Mouse (Mus musculus) stomach, embryonic 14.5 days (tissue): ENCODE measurements at regions not wholly inside any gene's neighbourhood (a gene's known extent, or its start where the extent isn't known, plus 50 kb on each side); places are given as distances from the start of the nearest gene placed in this dataset.

ENCODE experiments used
- ATAC-seq: fragments of 200-750 bp; cut with Nextera tagmentation; 2 replicates; pipeline ENCODE4 v1.8.0; 2017; ENCODE audit warnings: low read depth, moderate TSS enrichment; ENCODE audit not compliant: insufficient number of reproducible peaks, insufficient read depth, low FRiP score
- H3K27ac ChIP-seq: fragments of 300-500 bp; sonication (generic); 2 replicates; pipeline ENCODE4 v1.5.1; 2014; ENCODE audit warnings: mild to moderate bottlenecking, low read length, moderate library complexity, mixed read lengths
- H3K27me3 ChIP-seq: fragments of 300-500 bp; sonication (generic); 2 replicates; pipeline ENCODE4 v1.6.1; 2014; ENCODE audit warnings: low read length, control low read depth, mixed read lengths; ENCODE audit not compliant: control insufficient read depth, insufficient read depth
- H3K36me3 ChIP-seq: fragments of 300-500 bp; sonication (generic); 2 replicates; pipeline ENCODE4 v1.6.1; 2014; ENCODE audit warnings: mild to moderate bottlenecking, control low read depth, low read length, moderate library complexity, mixed read lengths; ENCODE audit not compliant: control insufficient read depth, insufficient read depth
- H3K4me1 ChIP-seq: fragments of 300-500 bp; sonication (generic); 2 replicates; pipeline ENCODE4 v1.6.1; 2014; ENCODE audit warnings: low read length, control low read depth, mixed read lengths; ENCODE audit not compliant: control insufficient read depth, insufficient read depth
- H3K4me2 ChIP-seq: fragments of 300-500 bp; sonication (generic); replicated peaks from 2 replicates; pipeline ENCODE4 v1.6.1; 2014; ENCODE audit warnings: low read depth, low read length, control low read depth
- H3K4me3 ChIP-seq: fragments of 300-500 bp; sonication (generic); 2 replicates; pipeline ENCODE4 v1.5.1; 2014; ENCODE audit warnings: low read depth, low read length, control low read depth
- H3K9ac ChIP-seq: fragments of 300-500 bp; sonication (generic); replicated peaks from 2 replicates; pipeline ENCODE4 v1.6.1; 2014; ENCODE audit warnings: low read depth, mild to moderate bottlenecking, control low read depth, low read length, moderate library complexity, mixed read lengths
- H3K9me3 ChIP-seq: fragments of 300-500 bp; sonication (generic); 2 replicates; pipeline ENCODE4 v1.6.1; 2016; ENCODE audit warnings: low read depth, low read length, control low read depth; ENCODE audit not compliant: control insufficient read depth
- WGBS: fragments of 180-500 bp; shearing (Covaris S2); extraction: QIAGEN DNeasy Blood & Tissue Kit; methylation state at CpG from one replicate; pipeline ENCODE4 v1.1.7; 2014; 5-methylcytosine and 5-hydroxymethylcytosine counted together

DNA sequence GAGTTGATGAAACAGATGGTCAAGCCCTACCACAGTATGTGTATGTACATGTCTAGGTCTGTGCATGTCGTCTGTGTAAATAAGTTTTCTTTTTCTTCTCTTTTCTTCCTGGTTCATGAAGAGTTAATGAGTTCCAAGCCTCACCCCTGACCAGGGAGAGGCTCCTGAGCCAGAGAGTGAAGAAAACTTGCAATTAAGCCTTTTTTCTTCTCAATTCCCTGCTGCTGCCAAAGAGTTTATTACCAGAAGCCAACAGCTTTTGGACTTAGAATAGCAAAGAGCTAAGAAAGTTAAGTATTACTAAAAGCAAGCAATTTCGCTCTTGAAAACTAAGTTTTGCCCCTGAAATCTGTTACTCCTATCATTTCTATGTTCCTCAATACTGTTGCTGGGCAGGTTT lies 65.3 kb upstream of the Ppm1h start:
- Histone ChIP-seq H3K36me3 (no peaks in the 10 kb centered on the region), H3K27me3 (no peaks in the 10 kb centered on the region), H3K27ac (no peak overlapping the region), H3K4me2 (no peak overlapping the region), H3K4me3 (no peak overlapping the region), H3K9me3 (peaks cover 4% of the 10 kb centered on the region; the same call in 1 of the 2 replicates), H3K9ac (no peak overlapping the region), H3K4me1 (0 out of 2 replicates have a peak, but pooled peaks cover 4% of the 10 kb centered on the region)
- no peak for ATAC-seq
- WGBS: 78% methylated on average over 2 of the region's 2 CpGs

DNA sequence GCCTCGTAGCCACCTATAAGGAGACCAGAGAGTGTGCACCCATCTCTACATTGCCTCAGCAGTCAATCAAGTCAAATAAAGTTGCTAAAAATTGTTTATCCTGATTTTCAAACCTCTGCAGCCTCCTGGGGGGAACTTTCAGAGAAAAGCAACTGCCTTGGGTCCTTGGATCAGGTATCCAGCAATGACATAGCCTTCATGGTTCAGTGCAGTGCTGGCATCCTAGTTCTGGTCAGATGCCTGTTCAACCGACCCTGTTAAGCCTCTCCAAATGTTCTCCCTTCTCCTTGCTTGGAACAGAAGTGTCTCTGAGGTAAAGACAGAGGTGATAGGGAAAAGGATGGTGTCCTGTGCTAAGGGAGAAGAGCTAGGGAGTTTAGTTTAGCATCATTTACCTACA lies 64.7 kb upstream of the Ppm1h start:
- ATAC-seq: no peak
- H3K4me2 ChIP-seq: no peak overlapping the region
- H3K9me3 ChIP-seq: peaks cover 4% of the 10 kb centered on the region; the same call in 1 of the 2 replicates
- no peak overlapping the region for H3K4me3 ChIP-seq
- H3K9ac ChIP-seq: no peak overlapping the region
- H3K27me3 ChIP-seq: no peaks in the 10 kb centered on the region
- H3K4me1 ChIP-seq: 0 out of 2 replicates have a peak, but pooled peaks cover 4% of the 10 kb centered on the region
- H3K36me3 ChIP-seq: no peaks in the 10 kb centered on the region
- no peak overlapping the region for H3K27ac ChIP-seq
- WGBS: 71% methylated on average over 2 of the region's 2 CpGs

DNA sequence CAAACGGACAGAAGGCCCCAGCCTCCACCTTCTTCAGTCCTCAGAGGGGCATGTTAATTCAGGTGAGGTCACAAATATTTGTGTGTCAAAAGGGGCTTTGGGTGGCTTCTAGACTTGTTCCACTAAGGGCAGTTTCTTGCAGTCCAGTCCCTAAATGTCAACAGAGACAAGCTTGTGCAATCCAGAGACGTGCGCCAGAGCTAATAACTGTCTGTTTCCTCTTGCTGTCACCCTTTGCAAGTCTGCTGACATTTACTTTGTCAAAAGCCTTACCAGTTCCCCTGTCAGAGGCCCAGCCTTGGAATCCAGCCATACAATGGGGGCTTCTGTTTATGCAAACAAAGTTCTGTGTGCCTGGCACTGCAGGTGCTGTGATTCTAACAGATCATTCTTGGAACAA lies 63.8 kb upstream of the Ppm1h start:
- 38% methylated on average over 3 of the region's 3 CpGs for WGBS
- Histone ChIP-seq H3K27me3 (no peaks in the 10 kb centered on the region), H3K9ac (no peak overlapping the region), H3K4me3 (no peak overlapping the region), H3K36me3 (no peaks in the 10 kb centered on the region), H3K4me1 (0 out of 2 replicates have a peak, but pooled peaks cover 6% of the 10 kb centered on the region), H3K27ac (no peak overlapping the region), H3K9me3 (no peaks in the 10 kb centered on the region), H3K4me2 (no peak overlapping the region)
- no peak for ATAC-seq

DNA sequence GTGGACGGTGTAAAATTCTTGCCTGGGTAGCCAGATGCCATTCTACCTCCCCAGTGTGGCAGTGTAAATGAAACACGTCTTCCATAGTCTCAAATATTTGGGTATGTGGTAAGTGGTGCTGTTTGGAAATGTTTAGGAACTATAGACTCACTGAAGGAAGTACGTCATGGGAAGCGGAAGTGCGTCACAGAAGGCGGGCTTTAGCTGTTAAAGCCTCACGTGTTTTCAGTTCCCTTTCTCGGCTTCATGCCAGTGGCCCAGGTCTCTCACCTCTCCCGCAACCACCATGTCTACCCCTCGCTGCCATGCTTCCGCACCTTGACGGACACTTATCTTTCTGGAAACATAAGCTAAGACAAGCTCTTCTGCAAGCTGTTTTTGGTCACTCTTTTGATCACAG lies 62.9 kb upstream of the Ppm1h start:
- Histone ChIP-seq H3K36me3 (no peaks in the 10 kb centered on the region), H3K4me2 (no peak overlapping the region), H3K9ac (no peak overlapping the region), H3K27ac (no peak overlapping the region), H3K4me3 (no peak overlapping the region), H3K9me3 (no peaks in the 10 kb centered on the region), H3K4me1 (0 out of 2 replicates have a peak, but pooled peaks cover 9% of the 10 kb centered on the region), H3K27me3 (no peaks in the 10 kb centered on the region)
- WGBS: 93% methylated on average over 12 of the region's 12 CpGs
- ATAC-seq: no peak

DNA sequence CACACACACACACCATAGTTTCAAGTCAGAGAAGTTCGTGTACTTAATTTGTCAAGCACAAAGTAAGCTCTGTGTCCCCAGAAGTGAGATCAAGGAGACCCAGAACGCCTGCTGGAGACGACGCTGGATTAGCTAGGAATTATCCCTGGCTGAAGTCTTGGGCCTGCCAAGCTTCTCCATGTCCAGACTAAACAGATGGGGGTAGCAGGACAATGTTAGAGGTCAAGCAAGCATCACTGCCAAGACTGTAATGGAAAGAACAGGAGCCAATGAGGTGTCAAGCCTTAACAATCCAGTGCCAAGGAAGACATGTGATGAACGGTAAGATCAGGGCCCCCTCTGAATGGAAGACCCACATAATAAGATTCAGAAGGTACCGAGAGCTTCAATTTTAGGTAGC lies 62.2 kb upstream of the Ppm1h start:
- Histone ChIP-seq H3K36me3 (no peaks in the 10 kb centered on the region), H3K9ac (no peak overlapping the region), H3K9me3 (no peaks in the 10 kb centered on the region), H3K4me2 (no peak overlapping the region), H3K4me3 (no peak overlapping the region), H3K4me1 (0 out of 2 replicates have a peak, but pooled peaks cover 9% of the 10 kb centered on the region), H3K27me3 (no peaks in the 10 kb centered on the region), H3K27ac (no peak overlapping the region)
- ATAC-seq: no peak
- 54% methylated on average over 6 of the region's 6 CpGs for WGBS

DNA sequence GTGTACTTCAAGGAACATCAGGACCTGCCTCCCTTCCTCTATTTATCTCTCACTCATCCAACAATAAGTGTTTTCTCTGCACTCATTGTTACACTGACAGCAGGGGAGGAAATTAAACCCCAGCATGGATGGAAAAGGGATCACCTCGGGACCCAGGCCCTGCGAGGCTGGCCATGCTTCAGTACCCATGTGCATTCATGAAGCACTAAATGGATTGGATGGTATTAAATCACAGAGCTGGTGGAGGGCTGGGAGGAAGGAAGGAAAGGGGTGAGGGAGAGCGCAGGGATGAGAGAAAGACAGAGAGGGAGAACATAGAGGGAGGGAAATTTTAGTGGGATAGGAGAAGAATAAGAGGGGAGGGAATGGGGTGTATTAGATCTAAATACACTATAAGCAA lies 59.7 kb upstream of the Ppm1h start:
- Histone ChIP-seq H3K27ac (no peak overlapping the region), H3K27me3 (no peaks in the 10 kb centered on the region), H3K9me3 (no peaks in the 10 kb centered on the region; the same call in 1 of the 2 replicates), H3K4me3 (no peak overlapping the region), H3K4me2 (no peak overlapping the region), H3K9ac (no peak overlapping the region), H3K36me3 (no peaks in the 10 kb centered on the region), H3K4me1 (0 out of 2 replicates have a peak, but pooled peaks cover 9% of the 10 kb centered on the region)
- no peak for ATAC-seq
- 74% methylated on average over 3 of the region's 3 CpGs for WGBS

DNA sequence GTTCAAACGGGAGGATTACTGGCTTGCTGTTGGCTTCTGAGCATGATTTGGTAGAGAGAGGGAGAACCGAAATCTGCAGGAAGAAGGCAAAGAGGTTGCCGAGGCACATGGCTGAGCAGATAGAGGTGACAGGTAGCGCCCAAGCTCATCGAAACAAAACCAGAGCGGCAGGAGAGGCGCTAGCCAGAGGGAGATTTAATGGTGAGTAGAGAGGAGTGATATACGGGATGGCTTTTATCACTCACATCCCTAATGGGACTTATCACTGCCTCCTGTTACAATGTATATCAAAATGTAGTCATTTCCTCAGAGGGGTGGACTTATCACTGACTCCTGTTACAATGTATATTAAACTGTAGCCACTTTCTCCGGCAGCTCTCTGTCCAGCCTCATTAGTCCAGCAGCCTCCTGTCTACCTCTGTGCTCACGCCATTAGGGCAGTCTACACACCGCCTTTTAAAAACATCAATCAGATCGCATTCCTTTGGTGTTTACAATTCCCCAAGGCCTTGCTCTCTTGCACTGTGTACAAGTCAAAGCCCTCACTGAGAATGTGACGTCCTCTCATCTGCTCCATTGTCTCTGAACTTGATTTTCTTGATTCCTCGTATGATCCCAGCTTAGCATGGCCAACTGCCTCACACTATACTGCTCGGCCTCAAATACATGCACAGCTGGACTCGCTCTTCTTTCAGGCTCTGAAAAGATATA lies 59.0 kb upstream of the Ppm1h start:
- Histone ChIP-seq H3K4me2 (no peak overlapping the region), H3K4me3 (no peak overlapping the region), H3K9me3 (no peaks in the 10 kb centered on the region; the same call in 1 of the 2 replicates), H3K9ac (no peak overlapping the region), H3K4me1 (0 out of 2 replicates have a peak, but pooled peaks cover 9% of the 10 kb centered on the region), H3K27ac (no peak overlapping the region; the same call in 1 of the 2 replicates), H3K36me3 (no peaks in the 10 kb centered on the region), H3K27me3 (no peaks in the 10 kb centered on the region)
- ATAC-seq: no peak
- WGBS: 41% methylated on average over 16 of the region's 16 CpGs
